Mouse (Mus musculus): ENCODE measurements around the gene Tspan31. TPM values are rescaled to one million over a fixed set of nuclear protein-coding genes. Genes with fewer than 3 reads are reported as not detected.
A peak's percentile ranks its signal among the peaks of the same experiment; 100 is the strongest.

Tspan31 gene
- total and polyA plus RNA-seq, 3 experiments = 57.2 to 63.1 TPM; not detected in 1

DNA sequence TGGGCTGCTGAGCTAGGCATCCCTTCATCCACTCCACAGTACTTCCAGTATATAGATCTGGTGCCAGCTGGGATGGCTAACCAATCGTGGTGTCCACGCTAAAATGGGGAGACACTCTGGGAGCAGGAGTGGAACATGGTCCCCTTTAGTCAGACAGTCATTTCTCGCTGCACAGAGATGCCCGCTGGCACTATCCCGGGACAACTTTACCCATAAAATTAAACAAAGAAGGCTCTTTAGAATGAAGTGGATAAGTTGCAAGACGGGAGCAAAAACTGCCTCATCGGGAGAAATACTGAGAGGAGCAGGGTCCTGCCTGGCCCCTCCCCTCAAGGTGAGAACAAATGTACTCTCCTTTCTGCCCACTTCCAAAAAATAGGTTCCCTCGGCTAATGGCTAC lies 11.4 kb downstream of the Tspan31 start:
- peaks cover 3% of the 10 kb centered on the region for H3K79me2 ChIP-seq (ENCODE audit: control insufficient read depth, insufficient read depth, low read length, poor library complexity)
- H3K4me1 ChIP-seq (ENCODE audit: control insufficient read depth in 1 of 2, insufficient read depth in 2 of 2, low read length in 2 of 2) = peaks cover 3 to 10% of the 10 kb centered on the region in 2 experiments; a peak in 2 of 4 replicates
- TF ChIP-seq MAX (IDR thresholded peaks at IDR 0.05; ENCODE audit: low read length) (no peak), HCFC1 (IDR thresholded peaks at IDR 0.05; ENCODE audit: low read depth, low read length) (no peak), ZC3H11A (IDR thresholded peaks at IDR 0.05; ENCODE audit: low read depth, low read length) (no peak), MEF2A (IDR thresholded peaks at IDR 0.05; ENCODE audit: extremely low read depth, insufficient replicate concordance, low read depth, low read length, poor library complexity, severe bottlenecking) (no peak), TBP (IDR thresholded peaks at IDR 0.05; ENCODE audit: low read depth, low read length) (no peak), MYC (IDR thresholded peaks at IDR 0.05; ENCODE audit: low read depth, low read length) (no peak), POLR2AphosphoS2 (IDR thresholded peaks at IDR 0.05; ENCODE audit: low read length) (no peak)
- no peak overlapping the region for H3K27ac ChIP-seq (ENCODE audit: control insufficient read depth, low read depth, low read length)
- H3K9ac ChIP-seq (ENCODE audit: control insufficient read depth, low read depth, low read length, poor library complexity, severe bottlenecking) = peak overlapping the region; percentile 3; the same call in 1 of the 2 replicates
- no peak for DNase-seq (ENCODE audit: low read depth, low spot score)
- no peaks in the 10 kb centered on the region for H3K27me3 ChIP-seq (ENCODE audit: control insufficient read depth in 1 of 2, insufficient read depth in 2 of 2, low read length in 2 of 2)
- peaks cover 0 to 6% of the 10 kb centered on the region in 2 experiments; a peak in 2 of 4 replicates for H3K36me3 ChIP-seq (ENCODE audit: control insufficient read depth in 1 of 2, insufficient read depth in 2 of 2, low read length in 2 of 2)
- no peaks in the 10 kb centered on the region for H3K9me3 ChIP-seq (replicated peaks; ENCODE audit: insufficient read depth, low read length)
- peak overlapping the region; percentile 35 to 63 for H3K4me3 ChIP-seq (ENCODE audit: control insufficient read depth in 1 of 2, insufficient read depth in 1 of 2, low read depth in 2 of 2, low read length in 2 of 2)

DNA sequence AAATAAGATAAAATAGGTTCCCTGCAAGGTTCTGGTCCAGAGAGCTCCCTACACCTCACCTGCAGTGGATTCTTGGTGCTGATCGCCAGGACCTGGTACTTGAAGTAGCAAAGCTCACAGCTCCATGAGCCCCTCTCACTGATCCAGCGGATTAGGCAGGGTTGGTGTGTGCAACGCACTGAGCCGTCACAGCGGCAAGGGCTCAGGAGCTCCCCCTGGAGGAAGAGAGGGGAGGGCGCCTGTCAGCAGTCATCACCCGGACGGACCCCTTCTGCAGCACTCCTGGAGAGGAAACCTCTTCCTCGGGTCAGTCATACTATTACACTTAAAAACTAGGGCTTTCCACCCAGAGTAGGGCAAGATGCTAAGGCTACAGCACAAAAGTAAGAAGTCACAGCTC lies 11.9 kb downstream of the Tspan31 start:
- Histone ChIP-seq H3K79me2 (ENCODE audit: control insufficient read depth, insufficient read depth, low read length, poor library complexity) (no peaks in the 10 kb centered on the region; the same call in 1 of the 2 replicates), H3K9ac (ENCODE audit: control insufficient read depth, low read depth, low read length, poor library complexity, severe bottlenecking) (no peak overlapping the region; the same call in 1 of the 2 replicates), H3K9me3 (replicated peaks; ENCODE audit: insufficient read depth, low read length) (no peaks in the 10 kb centered on the region), H3K27me3 (ENCODE audit: control insufficient read depth in 1 of 2, insufficient read depth in 2 of 2, low read length in 2 of 2) (no peaks in the 10 kb centered on the region), H3K36me3 (ENCODE audit: control insufficient read depth in 1 of 2, insufficient read depth in 2 of 2, low read length in 2 of 2) (peaks cover 0 to 6% of the 10 kb centered on the region in 2 experiments; a peak in 2 of 4 replicates), H3K4me3 (ENCODE audit: control insufficient read depth in 1 of 2, insufficient read depth in 1 of 2, low read depth in 2 of 2, low read length in 2 of 2) (peak overlapping the region in 1 of 2 experiments; percentile 63; a peak in 1 of 4 replicates), H3K4me1 (ENCODE audit: control insufficient read depth in 1 of 2, insufficient read depth in 2 of 2, low read length in 2 of 2) (peaks cover 3 to 10% of the 10 kb centered on the region in 2 experiments; a peak in 2 of 4 replicates), H3K27ac (ENCODE audit: control insufficient read depth, low read depth, low read length) (no peak overlapping the region)
- TF ChIP-seq SMC3 (IDR thresholded peaks at IDR 0.05; ENCODE audit: low read depth, low read length) = peak; percentile 72
- TF ChIP-seq MYB (IDR thresholded peaks at IDR 0.05; ENCODE audit: low read depth, low read length) = no peak
- peak; percentile 90 to 96 (median 96) for TF ChIP-seq CTCF (IDR thresholded peaks at IDR 0.05 in 2 of 3, conservative IDR thresholded peaks at IDR 0.05 in 1 of 3; ENCODE audit: control insufficient read depth in 1 of 3, insufficient read depth in 1 of 3, low read depth in 2 of 3, low read length in 3 of 3, poor library complexity in 1 of 3, severe bottlenecking in 1 of 3)
- TF ChIP-seq RAD21 (IDR thresholded peaks at IDR 0.05; ENCODE audit: low read depth, low read length) = peak; percentile 51
- peak; percentile 63 for TF ChIP-seq SIN3A (IDR thresholded peaks at IDR 0.05; ENCODE audit: low read length)
- 0 out of 2 replicates have a peak, but pooled peaks have one; percentile 15 for TF ChIP-seq HCFC1 (IDR thresholded peaks at IDR 0.05; ENCODE audit: low read depth, low read length)
- TF ChIP-seq ELF1 (IDR thresholded peaks at IDR 0.05; ENCODE audit: low read depth, low read length) = no peak
- DNase-seq (ENCODE audit: low read depth, low spot score) = peak; percentile 83

DNA sequence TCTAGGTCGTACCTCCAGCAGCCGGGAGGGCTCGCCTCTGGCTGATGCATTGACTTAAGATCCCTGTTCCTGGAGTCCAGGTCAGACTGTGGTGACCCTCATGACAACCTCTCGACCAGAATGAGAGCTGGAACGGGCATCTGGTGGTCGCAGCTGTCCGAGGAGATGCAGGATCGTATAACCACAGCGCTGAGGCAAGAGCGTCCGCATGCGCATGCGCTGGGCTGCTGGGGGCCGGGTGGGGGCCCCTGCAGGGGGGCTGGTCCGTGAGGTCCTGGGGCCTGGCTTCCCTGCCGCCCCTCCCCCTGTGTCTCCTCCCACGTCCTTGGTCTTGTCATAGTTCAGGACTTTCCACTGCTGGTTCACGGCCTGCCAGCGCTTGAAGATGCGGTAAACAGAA lies 13.6 kb downstream of the Tspan31 start:
- H3K27ac ChIP-seq (ENCODE audit: control insufficient read depth, low read depth, low read length) = no peak overlapping the region
- no peaks in the 10 kb centered on the region for H3K9me3 ChIP-seq (replicated peaks; ENCODE audit: insufficient read depth, low read length)
- H3K9ac ChIP-seq (ENCODE audit: control insufficient read depth, low read depth, low read length, poor library complexity, severe bottlenecking) = no peak overlapping the region
- no peak overlapping the region for H3K4me3 ChIP-seq (ENCODE audit: control insufficient read depth in 1 of 2, insufficient read depth in 1 of 2, low read depth in 2 of 2, low read length in 2 of 2)
- H3K36me3 ChIP-seq (ENCODE audit: control insufficient read depth in 1 of 2, insufficient read depth in 2 of 2, low read length in 2 of 2) = peaks cover 0 to 2% of the 10 kb centered on the region in 2 experiments; a peak in 1 of 4 replicates
- DNase-seq (ENCODE audit: low read depth, low spot score) = no peak
- H3K79me2 ChIP-seq (ENCODE audit: control insufficient read depth, insufficient read depth, low read length, poor library complexity) = no peaks in the 10 kb centered on the region; the same call in 1 of the 2 replicates
- TF ChIP-seq MXI1 (IDR thresholded peaks at IDR 0.05; ENCODE audit: low read depth, low read length) (no peak), NELFE (IDR thresholded peaks at IDR 0.05; ENCODE audit: low read depth, low read length) (no peak), MEF2A (IDR thresholded peaks at IDR 0.05; ENCODE audit: extremely low read depth, insufficient replicate concordance, low read depth, low read length, poor library complexity, severe bottlenecking) (no peak), BHLHE40 (IDR thresholded peaks at IDR 0.05; ENCODE audit: borderline replicate concordance, low read depth, low read length) (no peak), SMC3 (IDR thresholded peaks at IDR 0.05; ENCODE audit: low read depth, low read length) (no peak)
- H3K4me1 ChIP-seq (ENCODE audit: control insufficient read depth in 1 of 2, insufficient read depth in 2 of 2, low read length in 2 of 2) = peaks cover 0 to 7% of the 10 kb centered on the region in 2 experiments; a peak in 1 of 4 replicates
- H3K27me3 ChIP-seq (ENCODE audit: control insufficient read depth in 1 of 2, insufficient read depth in 2 of 2, low read length in 2 of 2) = no peaks in the 10 kb centered on the region
